Mouse (Mus musculus) central nervous system, embryonic 18 days (tissue): ENCODE data around the gene Cobll1. TPM values are rescaled to one million over a fixed set of nuclear protein-coding genes. Genes with fewer than 3 reads are reported as not detected.

Experiments
- polyA plus RNA-seq: library from polyadenylated mRNA; depleted of rRNA; stranded (reverse); fragments of >200 nt; gene quantifications from 2 replicates; pipeline ENCODE4 v1.2.3, GENCODE M21; 2012; rRNA removed

Gene Cobll1
- 4.1 and 4.3 TPM in 2 replicates for polyA plus RNA-seq

DNA sequence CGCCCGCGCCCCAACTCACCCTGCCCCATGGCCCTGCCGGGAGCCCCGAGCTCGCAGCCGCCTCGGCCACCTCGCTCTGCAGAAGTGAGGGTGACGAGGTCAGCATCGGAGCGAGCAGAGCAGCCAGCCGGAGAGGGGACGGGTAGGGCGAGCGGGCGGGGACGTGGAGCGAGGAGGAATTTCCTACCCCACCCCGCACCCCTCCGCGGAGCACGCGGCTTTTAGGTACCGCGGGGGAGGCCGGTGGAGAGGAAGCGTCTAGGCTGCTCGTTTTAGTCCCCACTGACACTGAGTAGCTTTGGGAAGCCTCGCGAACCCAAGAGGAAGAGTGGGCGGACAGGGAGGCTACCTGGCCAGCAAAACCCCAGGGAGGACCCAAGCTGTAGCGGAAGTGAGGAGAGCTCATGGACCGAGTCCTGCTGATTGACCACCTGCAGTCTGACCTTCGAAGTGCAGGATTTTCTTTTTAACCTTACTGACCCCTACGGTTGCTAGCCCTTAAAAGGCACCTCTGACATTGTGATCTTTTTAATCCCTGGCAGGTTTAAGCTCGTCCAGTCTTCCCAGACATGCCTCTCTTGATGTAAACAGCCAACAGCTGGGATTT is at the start of gene Cobll1:
Gene Cobll1 (minus strand): TSS at position 440 of the 607 bp plus-strand sequence.

Other genes with a start within 250 kb of the Cobll1 start
- gene Grb14, start 214.4 kb downstream of the Cobll1 start, polyA plus RNA-seq: 12.4 and 16.8 TPM in 2 replicates
- gene Slc38a11, start 124.6 kb upstream of the Cobll1 start, polyA plus RNA-seq: 1.4 TPM in 2 replicates